Mouse (Mus musculus): ENCODE data around the gene Csde1. TPM values are rescaled to one million over a fixed set of nuclear protein-coding genes. Genes with fewer than 3 reads are reported as not detected.

Gene Csde1
- polyA plus RNA-seq, 1 experiment from 2014 or later, result 411 TPM

GRCm38 (mm10) chr3:103017350-103017749, 2.9 kb upstream of the Csde1 start:
- 66% methylated on average over 2 of the region's 2 CpGs for WGBS
- H3K9me3 ChIP-seq, result no peaks in the 10 kb centered on the region
- ATAC-seq (ENCODE audit: low FRiP score, low read depth), result no peak
- H3K4me1 ChIP-seq, result peaks cover 11% of the 10 kb centered on the region
- H3K27ac ChIP-seq, result no peak overlapping the region
- no peak overlapping the region for H3K9ac ChIP-seq
- H3K36me3 ChIP-seq, result no peaks in the 10 kb centered on the region
- no peaks in the 10 kb centered on the region for H3K27me3 ChIP-seq
- H3K4me2 ChIP-seq (replicated peaks), result no peak overlapping the region
- no peak overlapping the region for H3K4me3 ChIP-seq

- peak overlapping the region; percentile 57 for H3K4me2 ChIP-seq (replicated peaks)
- peak overlapping the region; percentile 86 for H3K4me3 ChIP-seq
- WGBS, result 85% methylated on average over 2 of the region's 2 CpGs
- H3K36me3 ChIP-seq, result no peaks in the 10 kb centered on the region
- H3K27me3 ChIP-seq, result no peaks in the 10 kb centered on the region
- H3K9me3 ChIP-seq, result no peaks in the 10 kb centered on the region
- no peak overlapping the region; the same call in 1 of the 2 replicates for H3K27ac ChIP-seq
- no peak for ATAC-seq (ENCODE audit: low FRiP score, low read depth)
- 0 out of 2 replicates have a peak overlapping the region, but pooled peaks have one; percentile 95 for H3K9ac ChIP-seq
- peaks cover 16% of the 10 kb centered on the region for H3K4me1 ChIP-seq
Measured at GRCm38 (mm10) chr3:103019462-103019861, 764 bp upstream of the Csde1 start.

GRCm38 (mm10) chr3:103020943-103021638, 865 bp downstream of the Csde1 start:
- peaks cover 16% of the 10 kb centered on the region for H3K4me1 ChIP-seq
- H3K36me3 ChIP-seq, result no peaks in the 10 kb centered on the region
- H3K9me3 ChIP-seq, result no peaks in the 10 kb centered on the region
- H3K27me3 ChIP-seq, result no peaks in the 10 kb centered on the region
- peak overlapping the region; percentile 97 for H3K27ac ChIP-seq
- peak; percentile 95 for ATAC-seq (ENCODE audit: low FRiP score, low read depth)
- peak overlapping the region; percentile 80 for H3K4me2 ChIP-seq (replicated peaks)
- WGBS, result under 1% methylated on average over 35 of the region's 37 CpGs
- peak overlapping the region; percentile 86 for H3K4me3 ChIP-seq
- peak overlapping the region; percentile 95 for H3K9ac ChIP-seq

GRCm38 (mm10) chr3:103026174-103026573, 5.9 kb downstream of the Csde1 start:
- Histone ChIP-seq H3K9me3 (no peaks in the 10 kb centered on the region), H3K27me3 (no peaks in the 10 kb centered on the region), H3K9ac (no peak overlapping the region), H3K36me3 (peaks cover 33% of the 10 kb centered on the region), H3K4me1 (peaks cover 11% of the 10 kb centered on the region), H3K4me3 (no peak overlapping the region), H3K4me2 (replicated peaks) (no peak overlapping the region), H3K27ac (no peak overlapping the region)
- no peak for ATAC-seq (ENCODE audit: low FRiP score, low read depth)
- 93% methylated on average over 1 of the region's 1 CpGs for WGBS

- H3K36me3 ChIP-seq, result peaks cover 63% of the 10 kb centered on the region
Measured at GRCm38 (mm10) chr3:103040285-103040684, 20.1 kb downstream of the Csde1 start.

GRCm38 (mm10) chr3:103040861-103041379, 20.7 kb downstream of the Csde1 start:
- no peak for ATAC-seq (ENCODE audit: low FRiP score, low read depth)
- 88% methylated on average over 1 of the region's 1 CpGs for WGBS
- peaks cover 70% of the 10 kb centered on the region for H3K36me3 ChIP-seq

More at GRCm38 (mm10) chr3:103040285-103040684, 20.1 kb downstream of the Csde1 start:
- Histone ChIP-seq H3K4me3 (no peak overlapping the region), H3K4me2 (replicated peaks) (no peak overlapping the region), H3K4me1 (no peaks in the 10 kb centered on the region), H3K9ac (no peak overlapping the region), H3K27ac (no peak overlapping the region), H3K9me3 (no peaks in the 10 kb centered on the region), H3K27me3 (no peaks in the 10 kb centered on the region)
- no peak for ATAC-seq (ENCODE audit: low FRiP score, low read depth)
- WGBS, result 95% methylated on average over 6 of the region's 6 CpGs

GRCm38 (mm10) chr3:103056016-103056595, 35.9 kb downstream of the Csde1 start:
- 87% methylated on average over 5 of the region's 5 CpGs for WGBS
- Histone ChIP-seq H3K27ac (no peak overlapping the region), H3K9me3 (no peaks in the 10 kb centered on the region), H3K27me3 (no peaks in the 10 kb centered on the region), H3K4me2 (replicated peaks) (no peak overlapping the region), H3K36me3 (peaks cover 60% of the 10 kb centered on the region), H3K4me1 (0 out of 2 replicates have a peak, but pooled peaks cover 3% of the 10 kb centered on the region), H3K9ac (no peak overlapping the region), H3K4me3 (no peak overlapping the region)
- no peak for ATAC-seq (ENCODE audit: low FRiP score, low read depth)

More at GRCm38 (mm10) chr3:103040861-103041379, 20.7 kb downstream of the Csde1 start:
- H3K4me2 ChIP-seq (replicated peaks), result no peak overlapping the region
- H3K4me1 ChIP-seq, result no peaks in the 10 kb centered on the region
- H3K27me3 ChIP-seq, result no peaks in the 10 kb centered on the region
- H3K27ac ChIP-seq, result no peak overlapping the region
- H3K4me3 ChIP-seq, result no peak overlapping the region
- no peaks in the 10 kb centered on the region for H3K9me3 ChIP-seq
- H3K9ac ChIP-seq, result no peak overlapping the region

GRCm38 (mm10) chr3:103057752-103058151, 37.5 kb downstream of the Csde1 start:
- Histone ChIP-seq H3K4me1 (0 out of 2 replicates have a peak, but pooled peaks cover 3% of the 10 kb centered on the region), H3K9me3 (no peaks in the 10 kb centered on the region), H3K27me3 (no peaks in the 10 kb centered on the region), H3K27ac (peak overlapping the region; percentile 98; the same call in 1 of the 2 replicates), H3K9ac (0 out of 2 replicates have a peak overlapping the region, but pooled peaks have one; percentile 8), H3K36me3 (peaks cover 61% of the 10 kb centered on the region), H3K4me2 (replicated peaks) (peak overlapping the region; percentile 74), H3K4me3 (peak overlapping the region; percentile 72)
- 6% methylated on average over 10 of the region's 10 CpGs for WGBS
- peak; percentile 30 for ATAC-seq (ENCODE audit: low FRiP score, low read depth)

- Histone ChIP-seq H3K27me3 (no peaks in the 10 kb centered on the region), H3K27ac (peak within 1 kb of the TSS; percentile 98), H3K9ac (peak within 1 kb of the TSS; percentile 83), H3K9me3 (no peaks in the 10 kb centered on the region), H3K36me3 (peaks cover 64% of the 10 kb centered on the region), H3K4me2 (replicated peaks) (peak within 1 kb of the TSS; percentile 74), H3K4me1 (0 out of 2 replicates have a peak, but pooled peaks cover 3% of the 10 kb centered on the region), H3K4me3 (peak within 1 kb of the TSS; percentile 72)
- ATAC-seq (ENCODE audit: low FRiP score, low read depth), result peak; percentile 98
- 3% methylated on average over 46 of the region's 46 CpGs for WGBS
Measured at GRCm38 (mm10) chr3:103058207-103059157, 38.3 kb downstream of the Csde1 start, which contains the start of gene Nras. Nras (plus strand) TSS chr3:103058285.

- Histone ChIP-seq H3K36me3 (peaks cover 71% of the 10 kb centered on the region), H3K4me3 (no peak overlapping the region), H3K27ac (no peak overlapping the region), H3K4me1 (no peaks in the 10 kb centered on the region), H3K9ac (no peak overlapping the region), H3K27me3 (no peaks in the 10 kb centered on the region), H3K9me3 (no peaks in the 10 kb centered on the region), H3K4me2 (replicated peaks) (no peak overlapping the region)
- 92% methylated on average over 8 of the region's 8 CpGs for WGBS
- ATAC-seq (ENCODE audit: low FRiP score, low read depth), result no peak
Measured at GRCm38 (mm10) chr3:103066927-103067326, 46.7 kb downstream of the Csde1 start.

GRCm38 (mm10) chr3:103068971-103069370, 48.7 kb downstream of the Csde1 start:
- no peaks in the 10 kb centered on the region for H3K4me1 ChIP-seq
- H3K27me3 ChIP-seq, result no peaks in the 10 kb centered on the region
- 79% methylated on average over 6 of the region's 6 CpGs for WGBS
- no peak overlapping the region for H3K9ac ChIP-seq
- H3K4me2 ChIP-seq (replicated peaks), result no peak overlapping the region
- H3K36me3 ChIP-seq, result peaks cover 50% of the 10 kb centered on the region
- ATAC-seq (ENCODE audit: low FRiP score, low read depth), result no peak
- H3K27ac ChIP-seq, result no peak overlapping the region
- no peaks in the 10 kb centered on the region for H3K9me3 ChIP-seq
- H3K4me3 ChIP-seq, result no peak overlapping the region

Measured in limb, embryonic 13.5 days (tissue).